Mouse (Mus musculus): ENCODE measurements around the gene Pla2g3. TPM values are rescaled to one million over a fixed set of nuclear protein-coding genes. Genes with fewer than 3 reads are reported as not detected.

The Pla2g3 gene
- polyA plus RNA-seq, 1 experiment from 2014 or later = 2.2 TPM

DNA sequence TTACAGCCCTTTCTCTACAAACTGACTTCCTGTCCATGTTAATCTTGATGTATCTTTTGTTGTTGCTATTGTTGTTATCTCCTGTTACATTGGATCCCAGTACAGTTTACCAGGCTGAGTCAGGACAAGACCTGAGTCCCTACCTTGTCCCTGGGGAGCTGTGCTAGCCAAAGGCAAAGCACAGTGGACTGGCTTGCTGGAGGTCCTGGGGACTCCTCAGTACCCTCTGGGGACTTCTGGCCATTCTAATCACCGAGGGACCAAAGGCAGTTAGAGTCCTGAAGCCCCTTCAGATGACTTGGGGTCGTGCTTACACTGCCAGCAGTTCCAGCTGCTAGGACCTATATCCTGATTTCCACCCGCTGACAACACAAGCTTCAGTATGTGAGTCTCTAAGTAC, 33.6 kb upstream of the Pla2g3 start:
- Histone ChIP-seq H3K36me3 (ENCODE audit: control insufficient read depth, insufficient read depth, low read length) (no peaks in the 10 kb centered on the region; the same call in 1 of the 2 replicates), H3K9me3 (ENCODE audit: control insufficient read depth, low read length) (no peaks in the 10 kb centered on the region), H3K27ac (ENCODE audit: low read depth, low read length) (no peak overlapping the region), H3K4me1 (ENCODE audit: control insufficient read depth, insufficient read depth, low read length) (peaks cover 22% of the 10 kb centered on the region), H3K4me2 (ENCODE audit: low read depth, low read length) (no peak overlapping the region), H3K27me3 (ENCODE audit: control insufficient read depth, insufficient read depth, low read length) (no peaks in the 10 kb centered on the region), H3K4me3 (ENCODE audit: low read depth, low read length) (no peak overlapping the region), H3K9ac (replicated peaks; ENCODE audit: low read depth, low read length) (no peak overlapping the region)
- ATAC-seq (ENCODE audit: low read depth) = no peak
- 97% methylated on average over 3 of the region's 3 CpGs for WGBS

DNA sequence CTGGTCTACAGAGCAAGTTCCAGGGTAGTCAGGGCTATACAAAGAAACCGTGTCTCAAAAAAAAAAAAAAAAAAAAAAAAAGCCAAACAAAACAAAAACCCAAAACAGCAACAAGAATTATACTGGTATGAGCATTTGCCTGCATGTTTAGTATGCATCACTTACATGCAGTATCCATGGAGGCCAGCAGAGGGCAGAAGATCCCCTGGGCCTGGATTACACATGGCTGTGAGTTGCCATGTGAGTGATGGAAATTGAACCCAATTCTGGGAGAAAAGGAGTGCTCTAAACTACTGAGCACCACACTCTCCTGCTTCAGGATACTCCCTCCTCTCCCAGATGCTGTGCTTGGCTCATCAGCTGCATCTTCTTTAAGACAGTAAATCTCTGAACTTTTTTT, 31.7 kb upstream of the Pla2g3 start:
- Histone ChIP-seq H3K9me3 (ENCODE audit: control insufficient read depth, low read length) (no peaks in the 10 kb centered on the region), H3K27ac (ENCODE audit: low read depth, low read length) (no peak overlapping the region), H3K4me2 (ENCODE audit: low read depth, low read length) (no peak overlapping the region), H3K4me3 (ENCODE audit: low read depth, low read length) (no peak overlapping the region), H3K27me3 (ENCODE audit: control insufficient read depth, insufficient read depth, low read length) (no peaks in the 10 kb centered on the region), H3K9ac (replicated peaks; ENCODE audit: low read depth, low read length) (no peak overlapping the region), H3K4me1 (ENCODE audit: control insufficient read depth, insufficient read depth, low read length) (peaks cover 8% of the 10 kb centered on the region), H3K36me3 (ENCODE audit: control insufficient read depth, insufficient read depth, low read length) (no peaks in the 10 kb centered on the region; the same call in 1 of the 2 replicates)
- 20% methylated on average over 1 of the region's 1 CpGs for WGBS
- ATAC-seq (ENCODE audit: low read depth) = no peak

DNA sequence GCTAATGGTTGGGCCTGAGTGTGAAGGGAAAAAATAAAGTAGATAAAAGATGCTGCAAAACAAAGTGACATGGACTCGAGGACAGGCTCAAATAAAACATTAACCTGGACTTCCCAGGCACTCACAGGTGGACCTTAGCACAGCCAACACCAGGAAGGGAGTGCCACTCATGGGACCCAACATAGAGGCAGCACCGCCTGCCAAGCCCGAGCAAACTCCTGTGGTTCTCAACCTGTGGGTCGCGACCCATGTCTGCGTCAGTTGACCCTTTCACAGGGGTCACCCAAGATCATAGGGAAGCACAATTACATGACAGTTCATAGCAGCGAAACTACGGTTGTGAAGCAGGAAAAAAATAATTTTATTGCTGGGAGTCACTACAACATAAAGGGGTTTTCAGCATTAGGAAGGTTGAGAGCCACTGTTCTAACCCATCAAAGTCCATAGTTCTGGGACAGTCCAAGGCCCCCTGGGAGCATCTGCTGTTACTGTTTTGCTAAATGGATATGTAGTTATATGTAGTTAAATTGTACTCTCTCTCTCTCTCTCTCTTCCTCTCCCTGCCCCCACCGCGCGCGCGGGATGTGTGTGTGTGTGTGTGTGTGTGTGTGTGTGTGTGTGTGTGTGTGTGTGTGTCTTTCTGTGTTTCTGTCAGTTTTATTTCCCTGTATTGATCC, 29.5 kb upstream of the Pla2g3 start:
- no peaks in the 10 kb centered on the region for H3K27me3 ChIP-seq (ENCODE audit: control insufficient read depth, insufficient read depth, low read length)
- 87% methylated on average over 13 of the region's 13 CpGs for WGBS
- no peak for ATAC-seq (ENCODE audit: low read depth)
- H3K4me1 ChIP-seq (ENCODE audit: control insufficient read depth, insufficient read depth, low read length) = no peaks in the 10 kb centered on the region
- no peaks in the 10 kb centered on the region for H3K9me3 ChIP-seq (ENCODE audit: control insufficient read depth, low read length)
- H3K4me2 ChIP-seq (ENCODE audit: low read depth, low read length) = no peak overlapping the region
- H3K4me3 ChIP-seq (ENCODE audit: low read depth, low read length) = no peak overlapping the region
- no peak overlapping the region for H3K27ac ChIP-seq (ENCODE audit: low read depth, low read length)
- H3K9ac ChIP-seq (replicated peaks; ENCODE audit: low read depth, low read length) = no peak overlapping the region
- H3K36me3 ChIP-seq (ENCODE audit: control insufficient read depth, insufficient read depth, low read length) = no peaks in the 10 kb centered on the region; the same call in 1 of the 2 replicates

DNA sequence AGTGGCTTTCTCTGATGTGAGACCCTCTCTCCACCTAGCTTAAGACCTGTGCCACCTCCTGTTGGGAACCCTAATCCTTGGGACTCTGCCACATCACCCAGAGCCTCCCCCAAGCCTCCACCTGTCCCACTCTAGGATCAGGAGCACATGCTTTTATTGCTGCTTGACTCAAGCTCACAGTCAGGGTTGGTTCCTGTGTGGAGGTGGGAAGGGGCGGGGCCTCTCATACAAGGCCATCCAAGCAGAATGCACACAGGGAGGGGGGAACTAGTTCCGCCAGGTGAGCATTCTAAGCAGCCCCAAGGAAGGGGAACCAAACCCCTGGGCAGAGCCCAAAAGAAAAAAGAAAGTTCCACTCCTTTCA, 29.0 kb upstream of the Pla2g3 start:
- H3K9ac ChIP-seq (replicated peaks; ENCODE audit: low read depth, low read length) = no peak overlapping the region
- H3K4me2 ChIP-seq (ENCODE audit: low read depth, low read length) = no peak overlapping the region
- no peak overlapping the region for H3K27ac ChIP-seq (ENCODE audit: low read depth, low read length)
- no peaks in the 10 kb centered on the region for H3K4me1 ChIP-seq (ENCODE audit: control insufficient read depth, insufficient read depth, low read length)
- H3K27me3 ChIP-seq (ENCODE audit: control insufficient read depth, insufficient read depth, low read length) = no peaks in the 10 kb centered on the region
- WGBS = 84% methylated on average over 2 of the region's 2 CpGs
- no peaks in the 10 kb centered on the region; the same call in 1 of the 2 replicates for H3K36me3 ChIP-seq (ENCODE audit: control insufficient read depth, insufficient read depth, low read length)
- H3K9me3 ChIP-seq (ENCODE audit: control insufficient read depth, low read length) = no peaks in the 10 kb centered on the region
- no peak overlapping the region for H3K4me3 ChIP-seq (ENCODE audit: low read depth, low read length)
- ATAC-seq (ENCODE audit: low read depth) = no peak

DNA sequence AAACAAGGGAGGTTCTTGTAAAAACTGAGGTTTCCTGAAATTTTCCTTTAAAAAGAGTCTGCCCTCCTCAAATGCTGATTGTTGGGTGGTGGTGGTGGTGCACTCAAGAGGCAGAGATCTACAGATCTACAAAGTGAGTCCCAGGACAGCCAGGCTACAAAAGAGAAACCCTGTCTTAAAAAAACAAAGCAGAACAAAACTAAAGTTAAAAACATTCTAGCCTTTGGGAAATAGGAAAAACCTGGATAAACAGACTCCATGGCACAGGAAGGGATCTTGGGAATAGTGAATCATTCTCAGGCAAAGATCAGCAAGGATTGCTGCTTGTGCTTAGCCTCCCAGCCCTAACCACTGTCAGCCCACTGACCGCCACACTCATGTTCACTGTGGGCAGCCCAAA, 25.2 kb upstream of the Pla2g3 start:
- H3K36me3 ChIP-seq (ENCODE audit: control insufficient read depth, insufficient read depth, low read length) = no peaks in the 10 kb centered on the region
- no peak overlapping the region for H3K4me2 ChIP-seq (ENCODE audit: low read depth, low read length)
- 91% methylated on average over 1 of the region's 1 CpGs for WGBS
- H3K27ac ChIP-seq (ENCODE audit: low read depth, low read length) = no peak overlapping the region
- no peak for ATAC-seq (ENCODE audit: low read depth)
- H3K4me3 ChIP-seq (ENCODE audit: low read depth, low read length) = no peak overlapping the region
- H3K4me1 ChIP-seq (ENCODE audit: control insufficient read depth, insufficient read depth, low read length) = no peaks in the 10 kb centered on the region
- H3K9me3 ChIP-seq (ENCODE audit: control insufficient read depth, low read length) = no peaks in the 10 kb centered on the region
- no peak overlapping the region for H3K9ac ChIP-seq (replicated peaks; ENCODE audit: low read depth, low read length)
- no peaks in the 10 kb centered on the region for H3K27me3 ChIP-seq (ENCODE audit: control insufficient read depth, insufficient read depth, low read length)

DNA sequence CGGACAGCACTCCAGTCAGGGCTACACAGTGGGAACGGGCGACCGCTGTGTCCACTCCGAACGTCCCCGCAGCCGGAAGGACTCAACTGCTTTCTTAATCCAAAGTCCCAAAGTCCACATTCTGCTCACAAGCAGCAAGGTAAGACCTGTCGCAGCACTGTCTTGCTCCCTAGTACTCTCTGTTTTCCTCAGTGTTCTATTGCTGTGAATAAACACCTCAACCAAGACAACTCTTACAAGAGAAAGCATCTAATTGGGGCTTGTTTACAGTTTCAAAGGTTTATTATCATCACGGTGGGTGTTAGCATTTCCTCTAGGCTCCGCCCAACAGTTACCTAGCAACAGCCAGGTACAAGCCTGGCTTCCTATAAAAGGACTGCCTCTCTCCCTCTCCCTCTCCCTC, 16.6 kb upstream of the Pla2g3 start:
- 24% methylated on average over 11 of the region's 11 CpGs for WGBS
- no peak overlapping the region for H3K4me3 ChIP-seq (ENCODE audit: low read depth, low read length)
- H3K27me3 ChIP-seq (ENCODE audit: control insufficient read depth, insufficient read depth, low read length) = no peaks in the 10 kb centered on the region
- no peak overlapping the region for H3K4me2 ChIP-seq (ENCODE audit: low read depth, low read length)
- no peak overlapping the region for H3K9ac ChIP-seq (replicated peaks; ENCODE audit: low read depth, low read length)
- H3K36me3 ChIP-seq (ENCODE audit: control insufficient read depth, insufficient read depth, low read length) = no peaks in the 10 kb centered on the region
- no peaks in the 10 kb centered on the region for H3K4me1 ChIP-seq (ENCODE audit: control insufficient read depth, insufficient read depth, low read length)
- ATAC-seq (ENCODE audit: low read depth) = no peak
- no peak overlapping the region for H3K27ac ChIP-seq (ENCODE audit: low read depth, low read length)
- no peaks in the 10 kb centered on the region for H3K9me3 ChIP-seq (ENCODE audit: control insufficient read depth, low read length)

DNA sequence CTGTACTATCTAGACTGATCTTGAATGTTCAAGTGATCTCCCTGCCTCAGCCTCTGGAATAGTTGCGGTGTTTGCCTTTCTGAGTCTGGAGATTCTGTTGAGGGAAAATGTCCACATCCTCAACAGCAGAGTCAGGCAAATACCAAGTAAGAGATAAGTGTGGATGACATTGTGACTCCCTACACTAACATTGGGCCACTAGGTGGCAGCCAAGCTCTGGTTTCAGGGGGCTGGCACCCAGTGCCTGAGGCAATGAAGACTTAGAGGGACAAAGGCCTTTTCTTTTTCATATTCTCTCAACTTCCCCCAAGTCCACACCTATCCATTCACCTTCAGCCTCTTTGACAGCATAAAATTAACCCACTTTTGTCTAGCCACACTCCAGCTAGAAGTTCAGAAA, 15.6 kb upstream of the Pla2g3 start:
- 38% methylated on average over 1 of the region's 1 CpGs for WGBS
- Histone ChIP-seq H3K4me3 (ENCODE audit: low read depth, low read length) (no peak overlapping the region), H3K36me3 (ENCODE audit: control insufficient read depth, insufficient read depth, low read length) (no peaks in the 10 kb centered on the region), H3K9me3 (ENCODE audit: control insufficient read depth, low read length) (no peaks in the 10 kb centered on the region), H3K27me3 (ENCODE audit: control insufficient read depth, insufficient read depth, low read length) (no peaks in the 10 kb centered on the region), H3K27ac (ENCODE audit: low read depth, low read length) (no peak overlapping the region), H3K9ac (replicated peaks; ENCODE audit: low read depth, low read length) (no peak overlapping the region), H3K4me1 (ENCODE audit: control insufficient read depth, insufficient read depth, low read length) (no peaks in the 10 kb centered on the region), H3K4me2 (ENCODE audit: low read depth, low read length) (no peak overlapping the region)
- ATAC-seq (ENCODE audit: low read depth) = peak; percentile 84

DNA sequence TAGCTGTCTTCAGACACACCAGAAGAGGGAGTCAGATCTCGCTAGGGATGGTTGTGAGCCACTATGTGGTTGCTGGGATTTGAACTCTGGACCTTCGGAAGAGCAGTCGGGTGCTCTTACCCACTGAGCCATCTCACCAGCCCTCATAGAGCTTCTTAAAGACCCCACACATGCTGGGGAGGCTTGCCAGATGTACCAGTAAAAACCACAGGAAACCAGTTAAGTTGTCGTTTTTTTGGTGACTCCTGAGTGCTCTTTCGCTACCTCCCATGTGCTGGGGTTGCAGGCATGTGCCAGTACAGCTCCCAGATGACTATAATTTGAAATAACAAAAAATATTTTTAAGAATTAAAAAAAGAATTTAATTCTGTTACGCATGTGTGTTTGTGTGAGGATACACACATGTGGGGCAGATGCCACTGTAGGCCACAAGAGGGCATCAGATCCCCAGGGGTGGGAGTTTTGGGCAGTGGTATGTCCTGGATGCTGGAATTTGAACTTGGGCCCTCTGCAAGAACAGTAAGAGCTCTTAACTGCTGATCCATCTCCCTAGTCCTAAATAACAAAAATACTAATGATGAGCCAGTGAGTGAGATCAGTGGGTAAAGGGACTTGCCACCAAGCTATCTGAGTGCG, 13.5 kb upstream of the Pla2g3 start:
- Histone ChIP-seq H3K4me2 (ENCODE audit: low read depth, low read length) (no peak overlapping the region), H3K4me1 (ENCODE audit: control insufficient read depth, insufficient read depth, low read length) (no peaks in the 10 kb centered on the region), H3K36me3 (ENCODE audit: control insufficient read depth, insufficient read depth, low read length) (no peaks in the 10 kb centered on the region), H3K27ac (ENCODE audit: low read depth, low read length) (no peak overlapping the region), H3K4me3 (ENCODE audit: low read depth, low read length) (no peak overlapping the region), H3K9me3 (ENCODE audit: control insufficient read depth, low read length) (no peaks in the 10 kb centered on the region), H3K9ac (replicated peaks; ENCODE audit: low read depth, low read length) (no peak overlapping the region), H3K27me3 (ENCODE audit: control insufficient read depth, insufficient read depth, low read length) (no peaks in the 10 kb centered on the region)
- ATAC-seq (ENCODE audit: low read depth) = no peak
- WGBS = 94% methylated on average over 7 of the region's 7 CpGs

DNA sequence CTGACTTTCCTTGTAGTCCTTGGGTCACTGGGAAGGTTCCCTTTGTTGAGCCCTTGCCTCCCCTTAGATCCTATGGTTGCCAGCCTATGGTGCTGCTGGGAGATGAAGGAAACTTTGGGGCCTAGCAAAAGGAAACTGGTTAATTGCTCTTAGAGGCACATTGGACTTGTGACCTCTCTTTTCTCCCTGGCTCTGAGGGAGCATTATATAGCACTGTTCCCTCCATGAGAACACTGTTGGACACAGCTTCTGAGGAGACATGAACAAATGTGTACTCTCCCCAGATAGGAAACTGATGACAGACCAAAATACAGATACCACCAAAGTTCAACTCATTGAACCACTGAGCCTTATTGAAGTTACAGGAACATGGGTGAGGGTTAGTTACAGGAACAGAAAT, 12.6 kb upstream of the Pla2g3 start:
- Histone ChIP-seq H3K9me3 (ENCODE audit: control insufficient read depth, low read length) (no peaks in the 10 kb centered on the region), H3K36me3 (ENCODE audit: control insufficient read depth, insufficient read depth, low read length) (no peaks in the 10 kb centered on the region), H3K27ac (ENCODE audit: low read depth, low read length) (no peak overlapping the region), H3K27me3 (ENCODE audit: control insufficient read depth, insufficient read depth, low read length) (no peaks in the 10 kb centered on the region), H3K4me1 (ENCODE audit: control insufficient read depth, insufficient read depth, low read length) (no peaks in the 10 kb centered on the region), H3K4me3 (ENCODE audit: low read depth, low read length) (no peak overlapping the region), H3K4me2 (ENCODE audit: low read depth, low read length) (no peak overlapping the region), H3K9ac (replicated peaks; ENCODE audit: low read depth, low read length) (no peak overlapping the region)
- ATAC-seq (ENCODE audit: low read depth) = no peak

Measured in neural tube, embryonic 14.5 days (tissue).